Mouse (Mus musculus): ENCODE measurements around the gene Spink2. TPM values are rescaled to one million over a fixed set of nuclear protein-coding genes. Genes with fewer than 3 reads are reported as not detected.

Gene Spink2
- polyA plus RNA-seq, 2 experiments = 3.7 to 4.6 TPM

GRCm38 (mm10) chr5:77200695-77201094, 10.6 kb downstream of the Spink2 start:
- no peaks in the 10 kb centered on the region for H3K9me3 ChIP-seq (ENCODE audit: control insufficient read depth, low read length)
- no peak overlapping the region for H3K4me3 ChIP-seq (replicated peaks; ENCODE audit: low read length)
- no peak overlapping the region for H3K9ac ChIP-seq (ENCODE audit: low read depth, low read length, severe bottlenecking)
- no peaks in the 10 kb centered on the region for H3K36me3 ChIP-seq (ENCODE audit: control insufficient read depth, insufficient read depth, low read length)
- H3K27me3 ChIP-seq (ENCODE audit: control insufficient read depth, insufficient read depth, low read length) = no peaks in the 10 kb centered on the region
- DNase-seq (ENCODE audit: low spot score) (no peak), ATAC-seq (ENCODE audit: low FRiP score, low read depth) (no peak)
- no peaks in the 10 kb centered on the region for H3K4me1 ChIP-seq (ENCODE audit: control insufficient read depth, insufficient read depth, low read length)
- H3K27ac ChIP-seq (replicated peaks; ENCODE audit: low read depth, low read length) = no peak overlapping the region
- TF ChIP-seq POLR2A (IDR thresholded peaks at IDR 0.05; ENCODE audit: borderline replicate concordance, extremely low read depth, insufficient read depth, insufficient read length) = no peak
- H3K4me2 ChIP-seq (replicated peaks; ENCODE audit: low read depth, low read length, severe bottlenecking) = no peak overlapping the region
- WGBS = 75% methylated on average over 4 of the region's 4 CpGs

GRCm38 (mm10) chr5:77193951-77194350, 17.3 kb downstream of the Spink2 start:
- Histone ChIP-seq H3K4me2 (replicated peaks; ENCODE audit: low read depth, low read length, severe bottlenecking) (no peak overlapping the region), H3K27me3 (ENCODE audit: control insufficient read depth, insufficient read depth, low read length) (no peaks in the 10 kb centered on the region), H3K4me1 (ENCODE audit: control insufficient read depth, insufficient read depth, low read length) (no peaks in the 10 kb centered on the region), H3K9me3 (ENCODE audit: control insufficient read depth, low read length) (0 out of 2 replicates have a peak, but pooled peaks cover under 1% of the 10 kb centered on the region), H3K27ac (replicated peaks; ENCODE audit: low read depth, low read length) (no peak overlapping the region), H3K4me3 (replicated peaks; ENCODE audit: low read length) (no peak overlapping the region), H3K9ac (ENCODE audit: low read depth, low read length, severe bottlenecking) (no peak overlapping the region), H3K36me3 (ENCODE audit: control insufficient read depth, insufficient read depth, low read length) (no peaks in the 10 kb centered on the region)
- DNase-seq (ENCODE audit: low spot score) (peak; percentile 34), ATAC-seq (ENCODE audit: low FRiP score, low read depth) (no peak)
- 38% methylated on average over 3 of the region's 3 CpGs for WGBS
- TF ChIP-seq POLR2A (IDR thresholded peaks at IDR 0.05; ENCODE audit: borderline replicate concordance, extremely low read depth, insufficient read depth, insufficient read length) = no peak

GRCm38 (mm10) chr5:77193266-77193665, 18.0 kb downstream of the Spink2 start:
- H3K9ac ChIP-seq (ENCODE audit: low read depth, low read length, severe bottlenecking) = no peak overlapping the region
- 83% methylated on average over 4 of the region's 4 CpGs for WGBS
- H3K27ac ChIP-seq (replicated peaks; ENCODE audit: low read depth, low read length) = no peak overlapping the region
- DNase-seq (ENCODE audit: low spot score) = no peak
- H3K27me3 ChIP-seq (ENCODE audit: control insufficient read depth, insufficient read depth, low read length) = no peaks in the 10 kb centered on the region
- TF ChIP-seq POLR2A (IDR thresholded peaks at IDR 0.05; ENCODE audit: borderline replicate concordance, extremely low read depth, insufficient read depth, insufficient read length) = no peak
- no peak overlapping the region for H3K4me3 ChIP-seq (replicated peaks; ENCODE audit: low read length)
- 0 out of 2 replicates have a peak, but pooled peaks cover 4% of the 10 kb centered on the region for H3K9me3 ChIP-seq (ENCODE audit: control insufficient read depth, low read length)
- no peak for ATAC-seq (ENCODE audit: low FRiP score, low read depth)
- H3K4me2 ChIP-seq (replicated peaks; ENCODE audit: low read depth, low read length, severe bottlenecking) = no peak overlapping the region
- no peaks in the 10 kb centered on the region for H3K4me1 ChIP-seq (ENCODE audit: control insufficient read depth, insufficient read depth, low read length)
- no peaks in the 10 kb centered on the region for H3K36me3 ChIP-seq (ENCODE audit: control insufficient read depth, insufficient read depth, low read length)

GRCm38 (mm10) chr5:77191631-77192030, 19.6 kb downstream of the Spink2 start:
- H3K27ac ChIP-seq (replicated peaks; ENCODE audit: low read depth, low read length) = no peak overlapping the region
- TF ChIP-seq POLR2A (IDR thresholded peaks at IDR 0.05; ENCODE audit: borderline replicate concordance, extremely low read depth, insufficient read depth, insufficient read length) = no peak
- H3K9ac ChIP-seq (ENCODE audit: low read depth, low read length, severe bottlenecking) = no peak overlapping the region
- ATAC-seq (ENCODE audit: low FRiP score, low read depth) = no peak
- no peak overlapping the region for H3K4me3 ChIP-seq (replicated peaks; ENCODE audit: low read length)
- 86% methylated on average over 1 of the region's 1 CpGs for WGBS
- no peak overlapping the region for H3K4me2 ChIP-seq (replicated peaks; ENCODE audit: low read depth, low read length, severe bottlenecking)
- 0 out of 2 replicates have a peak, but pooled peaks cover 4% of the 10 kb centered on the region for H3K9me3 ChIP-seq (ENCODE audit: control insufficient read depth, low read length)
- H3K36me3 ChIP-seq (ENCODE audit: control insufficient read depth, insufficient read depth, low read length) = no peaks in the 10 kb centered on the region
- H3K4me1 ChIP-seq (ENCODE audit: control insufficient read depth, insufficient read depth, low read length) = no peaks in the 10 kb centered on the region
- no peaks in the 10 kb centered on the region for H3K27me3 ChIP-seq (ENCODE audit: control insufficient read depth, insufficient read depth, low read length)
- no peak for DNase-seq (ENCODE audit: low spot score)

- H3K4me2 ChIP-seq (replicated peaks; ENCODE audit: low read depth, low read length, severe bottlenecking) = no peak overlapping the region
- DNase-seq (ENCODE audit: low spot score) (no peak), ATAC-seq (ENCODE audit: low FRiP score, low read depth) (no peak)
- H3K27me3 ChIP-seq (ENCODE audit: control insufficient read depth, insufficient read depth, low read length) = no peaks in the 10 kb centered on the region
- 77% methylated on average over 4 of the region's 4 CpGs for WGBS
- no peaks in the 10 kb centered on the region for H3K36me3 ChIP-seq (ENCODE audit: control insufficient read depth, insufficient read depth, low read length)
- H3K4me1 ChIP-seq (ENCODE audit: control insufficient read depth, insufficient read depth, low read length) = no peaks in the 10 kb centered on the region
- 0 out of 2 replicates have a peak, but pooled peaks cover 4% of the 10 kb centered on the region for H3K9me3 ChIP-seq (ENCODE audit: control insufficient read depth, low read length)
- no peak overlapping the region for H3K27ac ChIP-seq (replicated peaks; ENCODE audit: low read depth, low read length)
- H3K4me3 ChIP-seq (replicated peaks; ENCODE audit: low read length) = no peak overlapping the region
- no peak for TF ChIP-seq POLR2A (IDR thresholded peaks at IDR 0.05; ENCODE audit: borderline replicate concordance, extremely low read depth, insufficient read depth, insufficient read length)
- H3K9ac ChIP-seq (ENCODE audit: low read depth, low read length, severe bottlenecking) = no peak overlapping the region
These were observed 20.2 kb downstream of the Spink2 start for GRCm38 (mm10) chr5:77191106-77191505.

GRCm38 (mm10) chr5:77188738-77189137, 22.5 kb downstream of the Spink2 start:
- TF ChIP-seq POLR2A (IDR thresholded peaks at IDR 0.05; ENCODE audit: borderline replicate concordance, extremely low read depth, insufficient read depth, insufficient read length) = no peak
- WGBS = 59% methylated on average over 3 of the region's 3 CpGs
- no peak for ATAC-seq (ENCODE audit: low FRiP score, low read depth)
- no peak overlapping the region for H3K9ac ChIP-seq (ENCODE audit: low read depth, low read length, severe bottlenecking)
- H3K9me3 ChIP-seq (ENCODE audit: control insufficient read depth, low read length) = 0 out of 2 replicates have a peak, but pooled peaks cover 4% of the 10 kb centered on the region
- H3K27ac ChIP-seq (replicated peaks; ENCODE audit: low read depth, low read length) = no peak overlapping the region
- no peaks in the 10 kb centered on the region for H3K27me3 ChIP-seq (ENCODE audit: control insufficient read depth, insufficient read depth, low read length)
- no peak overlapping the region for H3K4me2 ChIP-seq (replicated peaks; ENCODE audit: low read depth, low read length, severe bottlenecking)
- no peaks in the 10 kb centered on the region for H3K36me3 ChIP-seq (ENCODE audit: control insufficient read depth, insufficient read depth, low read length)
- DNase-seq (ENCODE audit: low spot score) = no peak
- no peaks in the 10 kb centered on the region for H3K4me1 ChIP-seq (ENCODE audit: control insufficient read depth, insufficient read depth, low read length)
- no peak overlapping the region for H3K4me3 ChIP-seq (replicated peaks; ENCODE audit: low read length)
